Mouse (Mus musculus) olfactory bulb, adult 2 months (tissue): ENCODE data around the gene Apol7b.
"Not testable (repeated sequence)": the region's sequence is repeated elsewhere in the genome, so short reads cannot be mapped to it uniquely, and the experiment has no call there.

Experiments used
- CTCF ChIP-seq: fragments of 200-500 bp; IDR thresholded peaks from 2 replicates; pipeline ENCODE4 v1.5.1; 2012; ENCODE audit warnings: low read depth, mild to moderate bottlenecking, low read length, moderate library complexity; ENCODE audit not compliant: insufficient read depth
- POLR2A ChIP-seq: fragments of 200-500 bp; IDR thresholded peaks from 2 replicates; pipeline ENCODE4 v1.6.1; 2012; ENCODE audit warnings: mild to moderate bottlenecking, low read depth, low read length, moderate library complexity; ENCODE audit not compliant: insufficient read depth

DNA sequence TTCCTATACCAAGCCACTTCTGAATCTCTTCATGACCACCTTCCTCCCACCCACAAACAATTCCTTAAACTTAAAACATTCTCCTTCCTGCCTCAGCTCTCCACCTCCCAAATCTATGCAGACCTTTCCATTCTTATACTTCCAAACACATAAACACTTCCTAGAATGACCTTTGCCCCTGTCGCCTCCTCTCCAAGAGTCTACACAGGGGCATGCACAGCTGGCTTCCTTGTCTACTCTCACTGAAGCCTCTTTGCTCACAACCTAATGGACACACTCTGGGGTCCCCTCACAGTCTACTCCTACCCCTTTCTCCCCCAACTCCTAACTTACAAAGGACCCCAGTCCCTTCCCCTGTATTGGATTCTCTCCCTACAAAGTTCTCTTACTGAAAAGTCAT, 1.6 kb downstream of the Apol7b start:
- not testable (repeated sequence) for TF ChIP-seq CTCF, POLR2A
